Mouse (Mus musculus) lung, postnatal 4 days (tissue): ENCODE measurements around the gene Satb1.

Source experiments
- DNase-seq, 2 experiments: peaks; one replicate each; pipeline ENCODE4 v3.0.0; 2021

Satb1 gene

GRCm38 (mm10) chr17:51832900-51833577, at the start of gene Satb1:
TSS of gene Satb1 (minus strand) at chr17:51833290.
- DNase-seq: peak; percentile 69 to 75

- no peak for DNase-seq
Measured at GRCm38 (mm10) chr17:51882566-51882965, 49.5 kb upstream of the Satb1 start.

GRCm38 (mm10) chr17:51880895-51881622, 48.0 kb upstream of the Satb1 start:
- DNase-seq: no peak

GRCm38 (mm10) chr17:51880221-51880620, 47.1 kb upstream of the Satb1 start:
- DNase-seq: no peak

- DNase-seq: no peak
Measured at GRCm38 (mm10) chr17:51879736-51880135, 46.6 kb upstream of the Satb1 start.

GRCm38 (mm10) chr17:51879171-51879570, 46.1 kb upstream of the Satb1 start:
- DNase-seq: peak in 1 of 2 experiments; percentile 4

- peak; percentile 12 to 32 for DNase-seq
Measured at GRCm38 (mm10) chr17:51876471-51876870, 43.4 kb upstream of the Satb1 start.

- no peak for DNase-seq
Measured at GRCm38 (mm10) chr17:51857616-51858015, 24.5 kb upstream of the Satb1 start.

GRCm38 (mm10) chr17:51856332-51856731, 23.2 kb upstream of the Satb1 start:
- no peak for DNase-seq

- DNase-seq: no peak
Measured at GRCm38 (mm10) chr17:51855261-51855660, 22.2 kb upstream of the Satb1 start.

GRCm38 (mm10) chr17:51853952-51854351, 20.9 kb upstream of the Satb1 start:
- no peak for DNase-seq

GRCm38 (mm10) chr17:51840596-51840995, 7.5 kb upstream of the Satb1 start:
- DNase-seq: no peak

- no peak for DNase-seq
Measured at GRCm38 (mm10) chr17:51839484-51839883, 6.4 kb upstream of the Satb1 start.

- no peak for DNase-seq
Measured at GRCm38 (mm10) chr17:51836901-51837300, 3.8 kb upstream of the Satb1 start.

GRCm38 (mm10) chr17:51836243-51836642, 3.2 kb upstream of the Satb1 start:
- no peak for DNase-seq

GRCm38 (mm10) chr17:51833578-51834361, 680 bp upstream of the Satb1 start:
- DNase-seq: no peak

- peak; percentile 41 to 50 for DNase-seq
Measured at GRCm38 (mm10) chr17:51832421-51832875, 642 bp downstream of the Satb1 start.

- peak in 1 of 2 experiments; percentile 13 for DNase-seq
Measured at GRCm38 (mm10) chr17:51831702-51832420, 1.2 kb downstream of the Satb1 start.

GRCm38 (mm10) chr17:51831121-51831701, 1.9 kb downstream of the Satb1 start:
- no peak for DNase-seq

GRCm38 (mm10) chr17:51829436-51829835, 3.7 kb downstream of the Satb1 start:
- no peak for DNase-seq

GRCm38 (mm10) chr17:51827922-51828410, 5.1 kb downstream of the Satb1 start:
- DNase-seq: no peak

GRCm38 (mm10) chr17:51826461-51826860, 6.6 kb downstream of the Satb1 start:
- no peak for DNase-seq
